Comparison of ENCODE assay signal across 17 mouse cellular contexts in the genomic region with DNA sequence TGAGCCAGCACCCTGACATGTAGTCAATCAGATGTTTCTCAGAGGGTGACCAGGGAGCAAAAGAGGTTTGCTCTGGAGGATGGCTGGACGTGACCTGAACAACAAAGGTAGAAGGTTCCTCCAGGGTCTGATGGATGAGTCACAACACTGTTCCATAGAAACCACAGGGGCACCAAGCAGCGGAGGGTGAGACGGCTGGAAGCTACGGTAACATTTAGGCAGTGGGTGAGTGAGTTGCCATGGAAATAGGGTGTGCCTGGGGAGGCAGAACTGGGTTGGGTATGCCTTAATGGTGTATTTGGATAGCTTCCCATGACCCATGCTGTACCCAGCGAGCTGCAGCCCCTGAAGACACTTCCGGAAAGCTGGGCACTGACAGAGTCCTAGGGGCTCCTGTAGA.
"Had no signal": no experiment of that assay in that cellular context is flagged by ENCODE, and none has a peak within 500 bp of the region (broad histone marks: within the 10 kb centered on the region; RNA-seq: fewer than 3 reads in every experiment).

No protein-coding gene starts in this region.

- DNase-seq: kidney, adult 18-20 months; kidney, postnatal 25 days; lung, adult 2 months; lung, postnatal 36 days; right cerebral cortex, adult 18-20 months; right cerebral cortex, postnatal 25 days; thymus, adult 2 months; thymus, postnatal 36 days had no signal

- H3K36me3 ChIP-seq: intestine, embryonic 15.5 days; limb, embryonic 10.5 days; liver, embryonic 15.5 days; midbrain, embryonic 15.5 days; neural tube, embryonic 15.5 days had no signal

- H3K4me2 ChIP-seq: intestine, embryonic 15.5 days; liver, embryonic 11.5 days; liver, embryonic 15.5 days; midbrain, embryonic 11.5 days; midbrain, embryonic 15.5 days; neural tube, embryonic 15.5 days had no signal

- H3K4me1 ChIP-seq: intestine, embryonic 15.5 days; liver, embryonic 15.5 days; midbrain, embryonic 15.5 days had no signal

- ATAC-seq: intestine, embryonic 15.5 days; lung, postnatal 0 days; midbrain, embryonic 15.5 days had no signal

- H3K9me3 ChIP-seq: intestine, embryonic 15.5 days; limb, embryonic 10.5 days; liver, embryonic 15.5 days; midbrain, embryonic 15.5 days; neural tube, embryonic 15.5 days had no signal

- H3K27ac ChIP-seq: intestine, embryonic 15.5 days; left cerebral cortex, adult 2 months; limb, embryonic 10.5 days; liver, embryonic 15.5 days; midbrain, embryonic 15.5 days; neural tube, embryonic 15.5 days had no signal

- H3K4me3 ChIP-seq: intestine, embryonic 15.5 days; left cerebral cortex, adult 2 months; limb, embryonic 10.5 days; liver, embryonic 15.5 days; midbrain, embryonic 15.5 days; neural tube, embryonic 15.5 days had no signal

- H3K27me3 ChIP-seq: intestine, embryonic 15.5 days; liver, embryonic 15.5 days; midbrain, embryonic 15.5 days; neural tube, embryonic 15.5 days had no signal

- H3K9ac ChIP-seq: intestine, embryonic 15.5 days; liver, embryonic 15.5 days; midbrain, embryonic 15.5 days; neural tube, embryonic 15.5 days had no signal
